Mouse (Mus musculus) intestine, embryonic 14.5 days (tissue): Measurements from ENCODE around the gene Nbea. TPM values are rescaled to one million over a fixed set of nuclear protein-coding genes. Genes with fewer than 3 reads are reported as not detected.

Source experiments
- ATAC-seq: fragments of 200-750 bp; cut with Nextera tagmentation; replicated peaks from 2 replicates; pipeline ENCODE4 v1.8.0; 2017; ENCODE audit warnings: low read depth, moderate number of reproducible peaks, moderate TSS enrichment, moderate library complexity; ENCODE audit not compliant: low FRiP score, low TSS enrichment
- DNase-seq: peaks from one replicate; pipeline ENCODE4 v3.0.0-alpha.2; 2018; ENCODE audit warnings: low spot score
- H3K27ac ChIP-seq: fragments of 300-500 bp; sonication (generic); 2 replicates; pipeline ENCODE4 v1.5.1; 2014; ENCODE audit warnings: low read depth, mild to moderate bottlenecking, control low read depth
- H3K27me3 ChIP-seq: fragments of 300-500 bp; sonication (generic); replicated peaks from 2 replicates; pipeline ENCODE4 v1.6.1; 2014; ENCODE audit warnings: low read length, control low read depth; ENCODE audit not compliant: control insufficient read depth, insufficient read depth
- H3K36me3 ChIP-seq: fragments of 300-500 bp; sonication (generic); 2 replicates; pipeline ENCODE4 v1.6.1; 2014; ENCODE audit warnings: low read length, control low read depth; ENCODE audit not compliant: control insufficient read depth, insufficient read depth
- H3K4me1 ChIP-seq: fragments of 300-500 bp; sonication (generic); replicated peaks from 2 replicates; pipeline ENCODE4 v1.6.1; 2014; ENCODE audit warnings: low read length, control low read depth, mixed read lengths; ENCODE audit not compliant: control insufficient read depth, insufficient read depth
- H3K4me2 ChIP-seq: fragments of 300-500 bp; sonication (generic); 2 replicates; pipeline ENCODE4 v1.6.1; 2014; ENCODE audit warnings: low read length
- H3K4me3 ChIP-seq: fragments of 300-500 bp; sonication (generic); 2 replicates; pipeline ENCODE4 v1.5.1; 2014; ENCODE audit warnings: low read depth, low read length, control low read depth, mixed read lengths
- H3K9ac ChIP-seq: fragments of 300-500 bp; sonication (generic); 2 replicates; pipeline ENCODE4 v1.6.1; 2014; ENCODE audit warnings: mild to moderate bottlenecking, low read length
- H3K9me3 ChIP-seq: fragments of 300-500 bp; sonication (generic); 2 replicates; pipeline ENCODE4 v1.6.1; 2016; ENCODE audit warnings: low read length, control low read depth; ENCODE audit not compliant: control insufficient read depth
- WGBS: fragments of 180-500 bp; shearing (Covaris S2); extraction: QIAGEN DNeasy Blood & Tissue Kit; methylation state at CpG from one replicate; pipeline ENCODE4 v1.1.7; 2014; 5-methylcytosine and 5-hydroxymethylcytosine counted together
- polyA plus RNA-seq: library from polyadenylated mRNA; unstranded; fragments of >200 nt; fragmentation: Nextera tagmentation; extraction: Ambion mirVana; gene quantifications from 2 replicates; pipeline ENCODE4 v1.2.1, GENCODE M21; 2014

Gene Nbea
- polyA plus RNA-seq, 1 experiment from 2014 or later, result 18.7 TPM

- 49% methylated on average over 3 of the region's 3 CpGs for WGBS
These were observed 2.5 kb downstream of the Nbea start for GRCm38 (mm10) chr3:56181025-56181424.

DNA sequence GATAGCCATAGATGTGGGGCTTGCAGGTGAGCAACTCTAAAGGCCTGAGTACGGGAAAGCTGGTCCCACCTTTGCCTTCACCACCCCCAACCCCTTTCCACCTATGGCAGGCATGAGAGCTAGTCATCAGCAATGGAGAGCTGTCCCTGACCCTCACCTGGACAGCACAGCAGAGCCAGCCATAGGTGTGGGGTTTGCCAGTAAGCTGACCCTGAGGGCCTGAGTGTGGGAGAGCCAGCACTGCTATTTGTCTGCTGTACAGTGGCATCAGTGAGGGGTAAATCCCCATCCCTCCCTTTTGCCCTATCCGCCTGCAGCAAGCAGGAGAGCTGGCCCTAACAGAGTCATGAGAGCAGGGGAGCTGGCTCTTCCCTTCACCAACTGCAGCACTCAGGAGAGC, 25.6 kb downstream of the Nbea start:
- ATAC-seq, result no peak
- Histone ChIP-seq H3K9ac (no peak overlapping the region), H3K4me2 (no peak overlapping the region), H3K36me3 (no peaks in the 10 kb centered on the region), H3K9me3 (no peaks in the 10 kb centered on the region), H3K4me3 (no peak overlapping the region), H3K27ac (no peak overlapping the region), H3K4me1 (no peaks in the 10 kb centered on the region), H3K27me3 (no peaks in the 10 kb centered on the region)
- WGBS, result 85% methylated on average over 2 of the region's 2 CpGs
- DNase-seq, result no peak

More at GRCm38 (mm10) chr3:56181025-56181424, 2.5 kb downstream of the Nbea start:
- H3K4me3 ChIP-seq, result no peak overlapping the region
- H3K4me1 ChIP-seq, result peaks cover 9% of the 10 kb centered on the region; the same call in 1 of the 2 replicates
- H3K27me3 ChIP-seq, result 0 out of 2 replicates have a peak, but pooled peaks cover 6% of the 10 kb centered on the region
- ATAC-seq (no peak), DNase-seq (no peak)
- no peak overlapping the region for H3K9ac ChIP-seq
- no peak overlapping the region for H3K27ac ChIP-seq
- H3K36me3 ChIP-seq, result no peaks in the 10 kb centered on the region
- no peaks in the 10 kb centered on the region for H3K9me3 ChIP-seq
- H3K4me2 ChIP-seq, result peak overlapping the region; percentile 78; the same call in 1 of the 2 replicates

- Histone ChIP-seq H3K27ac (no peak overlapping the region), H3K9ac (no peak overlapping the region), H3K36me3 (no peaks in the 10 kb centered on the region), H3K4me2 (no peak overlapping the region), H3K4me3 (no peak overlapping the region), H3K4me1 (no peaks in the 10 kb centered on the region), H3K9me3 (peaks cover 7% of the 10 kb centered on the region; the same call in 1 of the 2 replicates), H3K27me3 (no peaks in the 10 kb centered on the region)
- no peak for ATAC-seq
- WGBS, result 76% methylated on average over 3 of the region's 3 CpGs
- no peak for DNase-seq
These were observed 56.8 kb downstream of the Nbea start for GRCm38 (mm10) chr3:56126674-56127073.

DNA sequence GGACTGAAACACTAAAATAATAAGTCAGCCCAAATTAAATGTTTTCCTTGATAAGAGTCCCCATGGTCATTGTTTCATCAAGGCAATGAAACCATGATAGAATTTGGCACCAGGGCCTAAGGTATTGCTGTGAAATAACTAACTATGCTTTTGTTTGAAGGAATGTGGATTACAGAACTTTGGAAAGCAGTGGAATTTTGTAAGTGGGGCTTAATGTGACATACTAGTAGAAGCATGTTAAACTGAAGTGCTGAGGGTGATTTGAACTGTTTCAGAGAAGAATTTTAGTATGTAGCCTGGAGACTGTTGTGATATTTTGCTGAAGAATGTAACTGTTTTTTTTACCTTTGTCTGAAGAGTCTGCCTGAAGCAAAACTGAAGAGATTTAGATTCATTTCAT, 66.9 kb downstream of the Nbea start:
- Histone ChIP-seq H3K4me1 (no peaks in the 10 kb centered on the region), H3K9me3 (0 out of 2 replicates have a peak, but pooled peaks cover 3% of the 10 kb centered on the region), H3K27ac (no peak overlapping the region), H3K36me3 (no peaks in the 10 kb centered on the region), H3K9ac (no peak overlapping the region), H3K27me3 (no peaks in the 10 kb centered on the region), H3K4me3 (no peak overlapping the region), H3K4me2 (no peak overlapping the region)
- DNase-seq (no peak), ATAC-seq (no peak)

- Histone ChIP-seq H3K4me2 (no peak overlapping the region), H3K36me3 (no peaks in the 10 kb centered on the region), H3K4me3 (no peak overlapping the region), H3K27ac (no peak overlapping the region), H3K27me3 (no peaks in the 10 kb centered on the region), H3K4me1 (no peaks in the 10 kb centered on the region), H3K9me3 (no peaks in the 10 kb centered on the region), H3K9ac (no peak overlapping the region)
- no peak for ATAC-seq
- 82% methylated on average over 2 of the region's 2 CpGs for WGBS
- no peak for DNase-seq
These were observed 75.4 kb downstream of the Nbea start for GRCm38 (mm10) chr3:56108101-56108500.

GRCm38 (mm10) chr3:56097105-56097504, 86.4 kb downstream of the Nbea start:
- no peak for ATAC-seq
- H3K27me3 ChIP-seq, result no peaks in the 10 kb centered on the region
- 0 out of 2 replicates have a peak, but pooled peaks cover 4% of the 10 kb centered on the region for H3K4me1 ChIP-seq
- no peaks in the 10 kb centered on the region for H3K9me3 ChIP-seq
- H3K36me3 ChIP-seq, result no peaks in the 10 kb centered on the region
- 54% methylated on average over 5 of the region's 5 CpGs for WGBS
- H3K4me2 ChIP-seq, result no peak overlapping the region
- DNase-seq, result no peak
- H3K4me3 ChIP-seq, result no peak overlapping the region
- no peak overlapping the region for H3K27ac ChIP-seq
- no peak overlapping the region for H3K9ac ChIP-seq

DNA sequence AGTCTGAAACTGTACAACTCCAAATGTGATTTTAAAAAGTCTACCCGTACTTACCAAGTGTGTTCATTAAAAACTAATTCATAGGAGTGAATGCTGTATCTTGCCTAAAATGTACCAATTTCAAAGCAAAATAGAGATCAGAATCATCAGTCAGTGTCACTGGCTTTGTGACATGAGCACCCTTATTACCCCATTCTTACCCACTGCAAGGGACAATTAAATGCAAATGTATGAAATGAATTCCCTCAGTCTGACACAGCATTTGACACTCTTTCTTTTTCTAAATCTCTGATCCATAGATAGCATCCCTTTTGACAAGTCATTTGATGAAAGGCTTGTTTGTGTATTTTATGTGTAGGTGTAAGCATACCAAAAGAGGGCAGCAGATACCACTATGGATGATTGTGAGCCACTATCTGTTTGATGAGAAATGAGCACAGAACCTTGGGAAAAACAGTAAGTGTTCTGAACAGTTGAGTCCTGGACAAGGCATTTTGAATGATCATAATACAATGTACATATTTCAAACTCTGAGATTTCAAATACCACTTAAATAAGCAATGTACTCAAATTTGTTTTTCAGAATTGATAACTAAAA, 104.4 kb downstream of the Nbea start:
- no peaks in the 10 kb centered on the region for H3K36me3 ChIP-seq
- H3K4me3 ChIP-seq, result no peak overlapping the region
- DNase-seq (no peak), ATAC-seq (no peak)
- no peaks in the 10 kb centered on the region for H3K27me3 ChIP-seq
- no peaks in the 10 kb centered on the region for H3K4me1 ChIP-seq
- no peaks in the 10 kb centered on the region for H3K9me3 ChIP-seq
- H3K4me2 ChIP-seq, result no peak overlapping the region
- 91% methylated on average over 1 of the region's 1 CpGs for WGBS
- H3K27ac ChIP-seq, result no peak overlapping the region
- H3K9ac ChIP-seq, result no peak overlapping the region

DNA sequence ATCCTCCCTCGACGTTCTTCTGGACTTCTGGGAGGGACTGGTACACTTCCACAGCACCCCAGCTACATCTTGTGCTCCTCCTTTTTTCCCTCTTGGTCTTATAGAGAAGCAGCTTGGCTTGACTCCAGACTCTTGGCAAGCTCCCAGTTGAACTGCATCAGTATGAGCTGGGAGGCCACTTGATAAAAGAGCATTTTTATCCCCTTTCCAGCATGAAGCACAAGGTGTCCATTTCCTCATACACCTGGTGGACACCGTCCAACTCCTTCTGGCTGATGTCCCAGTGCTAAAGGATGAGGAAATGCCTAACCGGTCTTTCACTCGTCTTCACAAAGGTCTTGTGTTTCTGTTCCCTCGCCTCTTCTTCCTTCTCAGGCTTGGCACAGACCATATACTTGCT, 115.7 kb downstream of the Nbea start:
- Histone ChIP-seq H3K9ac (no peak overlapping the region), H3K4me2 (no peak overlapping the region), H3K27ac (no peak overlapping the region), H3K4me3 (no peak overlapping the region), H3K36me3 (no peaks in the 10 kb centered on the region), H3K4me1 (no peaks in the 10 kb centered on the region), H3K27me3 (no peaks in the 10 kb centered on the region), H3K9me3 (no peaks in the 10 kb centered on the region)
- 67% methylated on average over 6 of the region's 6 CpGs for WGBS
- ATAC-seq, result no peak
- DNase-seq, result no peak

DNA sequence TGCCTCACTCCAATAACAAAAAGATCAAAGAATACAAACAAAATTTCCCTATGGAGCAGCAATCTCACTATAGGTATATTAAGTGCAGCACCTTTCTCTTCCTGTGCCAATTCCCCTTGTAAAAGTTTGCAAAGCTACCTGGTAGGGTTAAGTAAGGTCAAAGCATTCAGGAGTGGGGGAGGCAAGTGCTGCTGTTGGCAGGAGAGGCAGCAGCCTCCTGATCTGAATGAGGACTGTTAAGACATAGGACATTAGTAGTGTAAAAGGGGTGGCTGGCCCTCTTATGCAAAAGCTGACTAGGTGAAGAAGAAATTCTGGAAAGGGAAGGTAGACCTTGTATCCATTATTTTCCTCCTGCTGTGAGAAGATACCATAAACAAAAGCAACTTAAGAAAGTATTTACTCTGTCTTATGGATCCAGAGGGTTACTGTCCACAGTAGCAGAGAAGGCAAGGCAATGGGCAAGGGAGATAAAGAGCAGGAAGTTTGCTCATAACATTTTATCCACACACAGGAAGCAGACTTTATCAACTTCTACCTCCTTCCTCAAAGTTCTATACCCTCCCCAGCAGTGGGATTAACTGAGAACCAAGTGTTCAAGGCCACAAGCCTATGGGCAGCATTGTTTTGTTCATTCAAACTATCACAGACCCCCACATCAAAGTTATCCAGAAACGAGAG, 117.0 kb downstream of the Nbea start:
- no peaks in the 10 kb centered on the region for H3K9me3 ChIP-seq
- DNase-seq, result no peak
- 76% methylated on average over 1 of the region's 1 CpGs for WGBS
- H3K4me1 ChIP-seq, result no peaks in the 10 kb centered on the region
- no peak overlapping the region for H3K27ac ChIP-seq
- no peak overlapping the region for H3K9ac ChIP-seq
- H3K36me3 ChIP-seq, result no peaks in the 10 kb centered on the region
- H3K4me3 ChIP-seq, result no peak overlapping the region
- H3K4me2 ChIP-seq, result no peak overlapping the region
- H3K27me3 ChIP-seq, result no peaks in the 10 kb centered on the region
- no peak for ATAC-seq
